Mouse (Mus musculus) forebrain, embryonic 10.5 days (tissue): ENCODE measurements around the gene Ext2. TPM values are rescaled to one million over a fixed set of nuclear protein-coding genes. Genes with fewer than 3 reads are reported as not detected.

Source experiments
- DNase-seq: peaks from one replicate; pipeline ENCODE4 v3.0.0-alpha.2; 2017; ENCODE audit warnings: low spot score; ENCODE audit errors: extremely low spot score
- H3K27ac ChIP-seq: fragments of 300-500 bp; sonication (generic); 2 replicates; pipeline ENCODE4 v1.5.1; 2016; ENCODE audit warnings: mild to moderate bottlenecking
- H3K27me3 ChIP-seq: fragments of 300-500 bp; sonication (generic); 2 replicates; pipeline ENCODE4 v1.6.1; 2016; ENCODE audit warnings: mild to moderate bottlenecking; ENCODE audit not compliant: poor library complexity, severe bottlenecking
- H3K36me3 ChIP-seq: fragments of 300-500 bp; sonication (generic); replicated peaks from 2 replicates; pipeline ENCODE4 v1.6.1; 2016; ENCODE audit warnings: mild to moderate bottlenecking, moderate library complexity
- H3K4me1 ChIP-seq: fragments of 300-500 bp; sonication (generic); 2 replicates; pipeline ENCODE4 v1.6.1; 2016
- H3K4me3 ChIP-seq: fragments of 300-500 bp; sonication (generic); 2 replicates; pipeline ENCODE4 v1.5.1; 2016; ENCODE audit warnings: mild to moderate bottlenecking, moderate library complexity
- H3K9me3 ChIP-seq: fragments of 300-500 bp; sonication (generic); 2 replicates; pipeline ENCODE4 v1.6.1; 2016; ENCODE audit warnings: mild to moderate bottlenecking, moderate library complexity
- WGBS: fragments of 180-500 bp; shearing (Covaris S2); methylation state at CpG from one replicate; pipeline ENCODE4 v1.1.7; 2016; 5-methylcytosine and 5-hydroxymethylcytosine counted together
- polyA plus RNA-seq: library from polyadenylated mRNA; unstranded; fragments of >200 nt; fragmentation: Nextera tagmentation; extraction: Ambion mirVana; gene quantifications from 2 replicates; pipeline ENCODE4 v1.2.1, GENCODE M21; 2016

Ext2 gene
- polyA plus RNA-seq, 1 experiment from 2014 or later: 64.6 TPM

DNA sequence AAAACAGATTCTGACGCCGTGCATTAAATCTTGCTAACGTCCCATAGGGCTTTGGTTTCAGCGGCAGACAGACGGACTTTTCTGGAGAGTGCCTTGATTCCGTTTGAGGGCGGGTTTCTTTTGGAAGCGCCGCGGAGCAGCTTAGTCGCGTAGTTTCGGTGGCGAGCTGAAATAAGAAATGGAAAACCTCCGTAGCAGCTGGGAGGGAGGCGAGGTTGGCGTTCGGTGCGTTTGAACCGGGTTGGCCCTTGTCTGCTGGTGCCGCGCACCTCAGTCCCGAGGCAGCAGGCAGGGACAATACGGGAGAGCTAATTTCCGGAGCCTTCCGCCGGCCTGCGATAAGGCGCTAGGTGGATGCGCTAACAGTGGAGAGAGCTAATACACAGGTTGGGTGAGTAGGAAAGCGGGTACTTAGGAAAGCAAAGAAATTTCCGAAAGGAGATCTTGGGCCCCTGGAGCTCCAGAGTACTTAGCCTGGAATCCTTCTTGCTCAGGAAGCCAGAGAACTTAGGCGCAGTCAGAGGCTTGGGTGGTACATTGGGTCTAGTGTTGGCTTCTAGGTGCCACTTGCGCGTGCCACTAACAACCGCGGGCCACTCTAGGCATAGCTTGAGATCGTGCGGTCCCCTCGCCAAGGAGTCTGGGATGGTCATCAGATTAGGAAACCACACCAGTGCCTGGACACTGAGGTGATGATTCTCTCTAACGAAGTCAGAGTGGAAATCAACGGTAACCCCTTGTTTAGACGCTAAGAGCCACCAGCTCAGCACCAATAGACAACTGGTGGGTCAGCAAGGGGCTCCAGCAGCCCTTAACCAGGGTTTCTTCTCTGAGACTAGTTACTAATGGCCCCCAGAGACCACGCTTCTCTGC, 175.1 kb downstream of the Ext2 start:
- H3K27ac ChIP-seq: peak overlapping the region; percentile 95
- DNase-seq: peak; percentile 60
- WGBS: under 1% methylated on average over 44 of the region's 44 CpGs
- peak overlapping the region; percentile 64 for H3K4me3 ChIP-seq
- peaks cover 100% of the 10 kb centered on the region for H3K27me3 ChIP-seq
- H3K4me1 ChIP-seq: peaks cover 59% of the 10 kb centered on the region
- H3K36me3 ChIP-seq: peaks cover 8% of the 10 kb centered on the region; the same call in 1 of the 2 replicates
- H3K9me3 ChIP-seq: no peaks in the 10 kb centered on the region

DNA sequence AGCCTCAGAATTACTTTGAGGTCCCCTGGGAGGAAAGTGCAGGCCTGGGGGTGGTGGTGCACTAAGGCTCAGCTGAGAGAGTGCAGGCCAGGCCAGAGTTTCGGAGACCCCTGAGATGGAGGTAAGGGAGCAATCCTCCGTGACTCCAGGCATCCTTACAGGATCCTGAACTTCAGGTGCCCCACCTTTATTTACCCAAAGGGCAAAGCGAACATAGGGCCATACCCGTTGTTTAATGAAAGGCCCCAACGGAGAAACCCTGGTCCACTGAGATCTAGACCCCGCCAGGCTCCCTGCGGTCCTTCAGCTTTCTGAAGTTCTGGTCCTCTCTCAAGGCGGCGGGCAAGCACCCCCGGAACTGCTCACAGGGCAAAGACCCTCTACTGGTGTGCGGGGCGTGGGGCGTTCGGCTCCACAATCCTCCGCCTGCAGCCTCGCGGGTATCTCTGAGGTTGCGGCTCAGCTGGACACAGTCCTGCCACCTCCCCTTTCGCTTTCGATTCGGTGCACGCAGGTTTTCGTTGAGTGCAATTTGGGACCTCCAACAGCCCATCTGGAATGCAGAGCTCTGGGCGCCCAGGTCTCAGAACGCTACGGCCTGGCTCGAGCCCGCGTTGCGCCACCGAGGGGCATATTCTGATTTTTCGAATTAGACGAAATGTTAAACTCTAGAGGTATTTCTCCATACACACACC, 176.6 kb downstream of the Ext2 start:
- Histone ChIP-seq H3K36me3 (no peaks in the 10 kb centered on the region), H3K27me3 (peaks cover 100% of the 10 kb centered on the region), H3K4me3 (peak overlapping the region; percentile 64), H3K9me3 (no peaks in the 10 kb centered on the region), H3K27ac (peak overlapping the region; percentile 95), H3K4me1 (peaks cover 71% of the 10 kb centered on the region)
- WGBS: 1% methylated on average over 33 of the region's 33 CpGs
- peak; percentile 52 for DNase-seq

DNA sequence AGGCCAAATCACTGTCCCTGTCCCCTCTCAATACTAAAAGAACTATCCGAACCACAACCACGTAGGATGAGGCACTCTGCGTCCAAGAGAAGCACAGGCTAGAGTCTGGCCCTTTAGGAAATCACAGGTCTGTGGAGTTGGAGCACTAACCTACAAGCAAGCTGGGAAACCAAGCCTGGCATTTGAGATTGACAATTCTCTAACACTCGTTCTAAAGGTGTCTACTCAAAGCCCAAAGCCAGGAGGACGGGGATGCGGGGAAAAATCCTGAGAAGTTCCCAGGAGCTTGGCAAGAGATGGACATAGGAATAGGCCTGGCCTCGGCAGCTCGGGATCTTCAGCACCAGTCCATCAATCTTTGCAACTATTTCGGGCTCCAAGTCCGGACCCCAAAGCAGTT, 177.2 kb downstream of the Ext2 start:
- DNase-seq: no peak
- peak overlapping the region; percentile 95 for H3K27ac ChIP-seq

DNA sequence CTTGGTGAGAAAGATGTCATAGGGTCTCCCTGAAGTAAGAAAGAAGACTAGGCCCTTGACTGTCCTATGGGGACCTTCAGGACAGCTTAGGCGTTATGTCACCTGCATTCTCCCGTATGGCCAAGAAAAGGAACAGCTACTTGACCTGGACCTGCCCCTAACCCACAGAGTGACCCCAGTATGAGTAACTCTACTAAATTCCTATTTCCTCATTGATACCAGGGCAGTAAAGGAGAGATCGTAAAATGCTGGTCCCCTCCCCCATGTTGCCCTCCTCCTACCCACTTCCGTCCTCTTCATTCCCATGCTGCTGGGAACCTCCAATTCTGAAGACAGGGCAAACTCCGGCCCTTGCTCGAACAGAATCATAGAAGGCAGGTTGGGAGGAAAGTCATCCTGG, 177.6 kb downstream of the Ext2 start:
- no peak for DNase-seq
- WGBS: 1% methylated on average over 6 of the region's 6 CpGs
- H3K27ac ChIP-seq: peak overlapping the region; percentile 95
- peak overlapping the region; percentile 64 for H3K4me3 ChIP-seq
- no peaks in the 10 kb centered on the region for H3K9me3 ChIP-seq
- peaks cover 78% of the 10 kb centered on the region for H3K4me1 ChIP-seq
- peaks cover 100% of the 10 kb centered on the region for H3K27me3 ChIP-seq
- no peaks in the 10 kb centered on the region for H3K36me3 ChIP-seq

More for the DNA sequence above, 177.2 kb downstream of the Ext2 start:
- peak overlapping the region; percentile 64 for H3K4me3 ChIP-seq
- peaks cover 74% of the 10 kb centered on the region for H3K4me1 ChIP-seq
- no peaks in the 10 kb centered on the region for H3K9me3 ChIP-seq
- H3K36me3 ChIP-seq: no peaks in the 10 kb centered on the region
- peaks cover 100% of the 10 kb centered on the region for H3K27me3 ChIP-seq
- 1% methylated on average over 10 of the region's 10 CpGs for WGBS

DNA sequence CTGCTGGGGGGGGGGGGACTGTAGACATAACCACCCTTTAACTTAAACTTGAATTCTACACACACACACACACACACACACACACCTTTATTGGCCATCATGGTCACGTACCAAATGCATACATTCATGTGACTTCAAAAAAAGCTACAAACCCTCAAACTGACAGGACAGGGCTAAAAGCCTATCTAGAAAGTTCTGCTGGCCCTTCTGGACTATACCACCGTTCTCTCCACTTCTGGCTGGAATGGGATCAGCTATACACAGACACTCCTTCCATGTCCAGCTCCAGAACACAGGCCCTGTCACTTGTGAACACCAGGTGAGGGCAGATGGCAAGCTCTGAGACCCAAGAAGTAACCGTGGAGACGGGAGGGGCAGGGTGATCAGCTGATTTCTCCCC, 178.1 kb downstream of the Ext2 start:
- Histone ChIP-seq H3K36me3 (no peaks in the 10 kb centered on the region), H3K4me3 (peak overlapping the region; percentile 64), H3K4me1 (peaks cover 79% of the 10 kb centered on the region), H3K9me3 (no peaks in the 10 kb centered on the region), H3K27me3 (peaks cover 100% of the 10 kb centered on the region), H3K27ac (peak overlapping the region; percentile 95)
- no peak for DNase-seq
- 5% methylated on average over 4 of the region's 4 CpGs for WGBS

DNA sequence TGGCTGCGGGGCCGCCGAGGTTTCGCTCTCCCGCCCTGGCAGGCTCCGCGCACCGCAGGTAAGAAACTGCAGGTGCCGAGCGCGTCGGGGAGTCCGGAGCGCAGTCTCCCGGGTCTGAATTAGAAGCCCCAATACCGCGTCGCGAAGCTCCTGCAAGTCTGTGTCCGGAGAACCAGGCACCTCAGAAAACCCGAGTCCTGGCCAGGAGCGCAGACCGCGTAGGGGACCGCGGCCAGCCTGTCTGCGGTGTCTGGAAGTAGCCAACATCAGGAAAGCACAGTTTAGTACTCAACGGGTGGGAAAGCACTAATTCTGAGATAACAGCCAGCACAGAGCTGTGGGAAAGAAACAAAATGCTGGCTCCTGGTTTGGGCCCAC, 179.0 kb downstream of the Ext2 start:
- H3K4me1 ChIP-seq: peaks cover 81% of the 10 kb centered on the region
- peak; percentile 45 for DNase-seq
- peak overlapping the region; percentile 95 for H3K27ac ChIP-seq

DNA sequence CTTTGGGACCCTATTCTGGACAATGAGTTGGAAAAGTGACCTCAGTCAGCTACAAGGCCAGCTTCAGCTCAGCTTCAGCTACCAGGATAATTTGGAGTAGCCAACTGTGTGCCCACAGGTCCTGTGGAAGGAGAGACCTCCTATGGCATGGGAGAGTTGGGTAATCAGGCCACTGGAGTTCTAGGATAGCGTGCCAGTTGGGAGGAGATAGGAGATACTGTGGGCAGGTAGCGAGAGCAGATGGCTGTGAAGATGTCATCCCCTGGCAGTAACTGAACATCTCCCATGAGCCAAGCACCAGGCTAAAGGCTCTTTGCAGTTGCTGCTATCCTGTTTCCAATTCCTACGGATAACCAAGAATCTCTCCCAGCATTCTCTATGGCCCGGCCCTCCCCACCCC, 187.8 kb downstream of the Ext2 start:
- Histone ChIP-seq H3K4me3 (no peak overlapping the region), H3K36me3 (no peaks in the 10 kb centered on the region), H3K4me1 (peaks cover 37% of the 10 kb centered on the region), H3K9me3 (no peaks in the 10 kb centered on the region), H3K27me3 (peaks cover 98% of the 10 kb centered on the region), H3K27ac (no peak overlapping the region)
- WGBS: 92% methylated on average over 4 of the region's 4 CpGs
- no peak for DNase-seq

More for the DNA sequence above, 179.0 kb downstream of the Ext2 start:
- no peaks in the 10 kb centered on the region for H3K9me3 ChIP-seq
- under 1% methylated on average over 28 of the region's 28 CpGs for WGBS
- H3K27me3 ChIP-seq: peaks cover 100% of the 10 kb centered on the region
- peak overlapping the region; percentile 64 for H3K4me3 ChIP-seq
- H3K36me3 ChIP-seq: no peaks in the 10 kb centered on the region

DNA sequence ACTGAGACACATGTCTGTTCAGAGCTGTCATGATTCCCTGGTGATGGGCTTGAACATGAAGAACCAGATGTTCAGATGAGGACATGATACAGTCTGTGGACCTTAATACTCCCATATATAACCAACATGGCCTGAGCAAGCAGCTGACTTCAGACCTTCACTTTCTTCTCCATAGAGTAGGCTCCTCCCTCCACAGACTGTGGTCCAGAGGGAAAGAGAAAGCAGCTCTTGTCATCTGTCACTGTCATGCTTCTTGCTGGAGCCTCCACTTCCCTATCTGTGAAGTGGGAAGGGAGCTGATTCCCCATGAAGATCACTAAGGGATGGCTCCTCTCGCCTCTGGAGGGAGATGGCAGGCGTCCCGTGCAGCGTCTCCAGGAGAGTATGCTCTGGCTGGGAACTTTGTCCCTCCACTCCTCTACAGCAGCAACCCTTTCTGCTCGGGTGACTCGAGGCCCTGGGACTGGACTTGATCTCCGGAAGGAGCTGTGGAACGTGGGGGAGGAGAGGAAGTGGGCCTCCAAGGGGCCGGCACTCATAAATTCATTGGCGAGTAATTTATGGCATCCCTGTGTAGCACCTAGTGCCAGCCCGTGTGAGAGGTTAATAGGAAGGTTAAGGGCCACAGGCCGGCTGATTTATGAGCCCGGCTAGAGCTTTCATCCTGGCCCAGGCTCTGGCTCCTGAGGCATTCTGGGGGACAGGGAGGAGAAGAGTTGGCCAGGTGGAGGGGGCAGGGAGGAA, 197.5 kb downstream of the Ext2 start:
- Histone ChIP-seq H3K9me3 (no peaks in the 10 kb centered on the region), H3K4me1 (peaks cover 30% of the 10 kb centered on the region), H3K27ac (0 out of 2 replicates have a peak overlapping the region, but pooled peaks have one; percentile 25), H3K27me3 (peaks cover 37% of the 10 kb centered on the region), H3K36me3 (no peaks in the 10 kb centered on the region), H3K4me3 (no peak overlapping the region)
- 73% methylated on average over 13 of the region's 13 CpGs for WGBS
- no peak for DNase-seq

DNA sequence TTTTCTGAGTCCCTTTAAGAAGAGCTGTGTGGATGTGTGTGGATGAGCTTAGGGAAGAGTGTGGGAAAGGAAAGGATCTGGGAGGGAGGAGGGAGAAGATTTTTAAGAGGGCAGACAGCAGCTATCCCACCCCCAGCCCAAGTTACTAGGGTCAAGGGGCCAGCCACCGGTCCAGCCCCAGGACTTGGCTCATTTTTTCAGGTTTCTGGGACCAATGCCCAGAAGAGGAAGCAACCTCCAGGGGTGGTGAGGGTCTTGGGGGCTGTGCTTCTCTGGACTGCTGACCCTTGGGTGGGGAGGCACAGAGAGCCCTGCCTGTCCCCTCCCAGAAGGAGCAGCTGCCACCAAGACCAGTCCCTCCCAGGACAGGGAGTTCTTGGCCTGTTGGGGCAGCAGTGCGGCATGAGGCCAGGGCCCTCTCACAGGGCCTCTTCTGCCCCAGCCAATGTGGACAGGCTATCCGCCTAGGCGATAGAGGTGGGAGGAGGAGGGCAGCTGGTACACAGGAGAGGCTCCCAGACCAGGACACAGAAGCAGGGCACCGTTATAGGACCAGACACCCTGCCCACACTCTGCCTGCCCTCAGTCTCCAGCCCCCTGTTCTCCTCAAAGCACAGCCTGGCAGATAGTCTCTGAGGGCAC, 203.0 kb downstream of the Ext2 start:
- no peaks in the 10 kb centered on the region for H3K36me3 ChIP-seq

DNA sequence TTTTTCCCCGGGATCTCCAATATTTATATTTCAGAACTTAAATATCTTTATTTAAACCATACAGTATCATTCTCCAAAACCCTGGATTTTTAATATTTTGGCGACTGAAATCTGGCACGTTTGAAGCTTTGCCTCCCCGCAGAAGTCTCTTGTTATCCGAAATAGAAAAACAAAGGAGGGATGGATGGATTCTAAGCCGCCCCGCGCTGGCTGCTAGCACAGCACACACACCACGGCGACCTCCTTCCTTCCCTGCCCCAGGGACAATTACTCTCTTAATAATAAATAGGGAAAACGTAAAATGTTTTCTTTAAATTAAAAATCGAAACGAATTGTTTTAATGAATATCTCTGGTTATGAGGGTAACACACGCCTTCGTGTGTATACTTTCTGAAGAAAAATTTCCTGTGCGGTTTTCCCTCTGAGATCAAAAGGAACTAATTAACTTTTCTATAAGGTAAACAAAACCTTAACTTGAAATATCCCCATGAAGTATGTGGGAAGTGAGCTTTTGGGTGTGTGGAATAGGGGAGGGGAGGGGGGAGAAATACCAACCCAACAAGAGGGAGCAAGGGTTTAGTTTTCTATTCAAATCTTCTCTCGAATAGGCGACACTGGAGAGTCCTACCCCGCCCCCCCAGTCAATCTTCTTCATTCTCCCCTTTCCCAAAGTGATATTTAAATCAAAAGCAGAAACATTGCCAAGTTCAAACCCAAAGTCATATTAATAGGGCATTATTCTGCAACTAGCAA, 203.7 kb downstream of the Ext2 start:
- H3K4me1 ChIP-seq: peaks cover 74% of the 10 kb centered on the region
- DNase-seq: no peak
- H3K27ac ChIP-seq: peak overlapping the region; percentile 77
- H3K36me3 ChIP-seq: no peaks in the 10 kb centered on the region
- WGBS: 22% methylated on average over 19 of the region's 19 CpGs
- H3K27me3 ChIP-seq: peaks cover 54% of the 10 kb centered on the region
- no peak overlapping the region; the same call in 1 of the 2 replicates for H3K4me3 ChIP-seq
- H3K9me3 ChIP-seq: no peaks in the 10 kb centered on the region

More for the DNA sequence above, 203.0 kb downstream of the Ext2 start:
- Histone ChIP-seq H3K27me3 (peaks cover 54% of the 10 kb centered on the region), H3K9me3 (no peaks in the 10 kb centered on the region), H3K4me3 (no peak overlapping the region), H3K4me1 (peaks cover 68% of the 10 kb centered on the region), H3K27ac (peak overlapping the region; percentile 77)
- no peak for DNase-seq
- WGBS: 46% methylated on average over 5 of the region's 5 CpGs

DNA sequence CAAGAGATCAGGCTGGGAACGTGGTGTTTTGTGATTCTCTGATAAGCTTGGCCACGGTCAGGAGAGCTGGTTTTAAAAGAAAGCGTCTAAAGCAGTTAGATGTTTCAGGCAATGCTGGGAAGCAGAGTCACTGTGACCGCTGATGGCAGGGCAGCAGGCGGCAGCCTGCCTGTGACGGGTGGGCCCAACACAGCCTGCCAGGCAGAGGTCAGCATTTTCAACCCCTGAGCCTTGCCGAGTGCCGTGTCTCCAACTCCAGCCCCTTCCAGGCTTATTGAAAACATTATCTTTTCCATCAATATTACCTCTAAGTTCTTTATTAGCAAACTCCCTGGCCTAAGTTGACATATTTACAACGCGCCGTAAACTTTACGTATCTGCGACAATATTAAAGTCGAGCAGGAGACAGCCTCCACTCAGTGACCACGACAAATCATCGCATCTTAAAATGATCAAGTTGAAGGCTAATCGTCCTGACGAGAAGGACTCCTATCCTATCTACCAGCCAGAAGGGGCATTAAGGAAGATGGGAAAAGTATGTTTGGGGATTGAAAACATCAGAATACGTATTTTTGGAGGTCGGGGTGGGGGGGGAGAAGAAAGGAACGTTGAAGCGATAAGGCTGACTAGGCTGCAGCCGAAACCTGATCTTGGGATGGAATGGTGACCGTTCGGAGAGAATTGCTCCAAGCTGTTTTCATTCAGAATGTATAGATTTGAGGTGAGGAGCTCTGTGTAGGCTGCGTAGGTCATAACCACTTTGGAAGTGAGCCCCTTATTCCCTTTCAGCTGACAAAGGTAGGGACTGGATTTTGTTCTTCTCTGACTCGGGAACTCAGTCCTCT, 206.3 kb downstream of the Ext2 start:
- H3K27ac ChIP-seq: peak overlapping the region; percentile 75
- peak overlapping the region; percentile 18 for H3K4me3 ChIP-seq
- no peak for DNase-seq

More for the DNA sequence above, 206.3 kb downstream of the Ext2 start:
- no peaks in the 10 kb centered on the region for H3K36me3 ChIP-seq
- H3K4me1 ChIP-seq: peaks cover 71% of the 10 kb centered on the region
- WGBS: 69% methylated on average over 27 of the region's 27 CpGs
- no peaks in the 10 kb centered on the region for H3K9me3 ChIP-seq
- peaks cover 42% of the 10 kb centered on the region for H3K27me3 ChIP-seq
